Comparison of ENCODE assay signal across 24 mouse cellular contexts in genomic region chr9:8462881-8463280, GRCm38 (mm10).
A peak's percentile ranks its signal among the peaks of the same experiment; 100 is the strongest.
DNase-seq lines count a peak whose midpoint lies in the region; TF ChIP-seq lines count a peak whose summit lies in the region.
"Had no signal": no experiment of that assay in that cellular context is flagged by ENCODE, and none has a peak within 500 bp of the region (broad histone marks: within the 10 kb centered on the region; RNA-seq: fewer than 3 reads in every experiment).

No protein-coding gene starts in this region.

- no peak overlapping the region for H3K4me3 ChIP-seq in ES-Bruce4 (ENCODE audit: low read depth, low read length)
- H3K4me3 ChIP-seq: embryonic facial prominence, embryonic 13.5 days; embryonic facial prominence, embryonic 15.5 days; erythroblast, embryonic 14.5 days; forebrain, embryonic 10.5 days; forebrain, embryonic 12.5 days had no signal

- DNase-seq in ES-CJ7 (ENCODE audit: low read depth, low spot score) (peak; percentile 92), R1 (ENCODE audit: low read depth, low spot score) (peak; percentile 95), ZHBTc4 (ENCODE audit: low read depth, low spot score) (peak; percentile 88)
- DNase-seq in kidney, postnatal 10 days: no peak
- no peak for DNase-seq in urinary bladder, postnatal 10 days (ENCODE audit: low spot score)
- DNase-seq in spleen, postnatal 14 days (ENCODE audit: low spot score in 2 of 2): no peak
- DNase-seq: adrenal gland, adult 2 months; adrenal gland, postnatal 10 days; adrenal gland, postnatal 25 days; cerebellum, adult 11 months; cerebellum, adult 18-20 months; cerebellum, adult 8-10 months; cerebellum, adult 9-11 months; cerebellum, postnatal 14 days; cerebellum, postnatal 36 days; embryo, embryonic 11 days had no signal

- peak; percentile 62; the same call in 1 of the 2 replicates for TF ChIP-seq EP300 in ES-Bruce4 (IDR thresholded peaks at IDR 0.05; ENCODE audit: insufficient read depth, low read depth, low read length)

- H3K9ac ChIP-seq in ES-Bruce4 (ENCODE audit: low read depth, poor library complexity, severe bottlenecking): no peak overlapping the region
- H3K9ac ChIP-seq: embryonic facial prominence, embryonic 13.5 days; embryonic facial prominence, embryonic 15.5 days; forebrain, embryonic 12.5 days had no signal

- H3K9me3 ChIP-seq in ES-Bruce4 (replicated peaks; ENCODE audit: control insufficient read depth, insufficient read depth, low read length, poor library complexity, severe bottlenecking): peaks cover 7% of the 10 kb centered on the region
- H3K9me3 ChIP-seq: embryonic facial prominence, embryonic 13.5 days; embryonic facial prominence, embryonic 15.5 days; forebrain, embryonic 10.5 days; forebrain, embryonic 12.5 days; G1E had no signal

- H3K36me3 ChIP-seq in ES-Bruce4 (ENCODE audit: control insufficient read depth, insufficient read depth, low read length, poor library complexity, severe bottlenecking): no peaks in the 10 kb centered on the region
- H3K36me3 ChIP-seq: embryonic facial prominence, embryonic 13.5 days; embryonic facial prominence, embryonic 15.5 days; forebrain, embryonic 10.5 days; forebrain, embryonic 12.5 days; G1E had no signal

- peak overlapping the region; percentile 88 for H3K27ac ChIP-seq in ES-Bruce4 (ENCODE audit: insufficient read depth, low read length)
- H3K27ac ChIP-seq: embryonic facial prominence, embryonic 13.5 days; embryonic facial prominence, embryonic 15.5 days; forebrain, embryonic 10.5 days; forebrain, embryonic 12.5 days had no signal

- TF ChIP-seq POLR2A in ES-Bruce4 (IDR thresholded peaks at IDR 0.05; ENCODE audit: insufficient read depth, low read length): no peak

- no peaks in the 10 kb centered on the region for H3K4me1 ChIP-seq in ES-Bruce4 (ENCODE audit: control insufficient read depth, insufficient read depth, low read length)
- H3K4me1 ChIP-seq: embryonic facial prominence, embryonic 13.5 days; embryonic facial prominence, embryonic 15.5 days; forebrain, embryonic 12.5 days had no signal

- H3K27me3 ChIP-seq in ES-Bruce4 (ENCODE audit: control insufficient read depth, insufficient read depth, low read length, poor library complexity, severe bottlenecking): no peaks in the 10 kb centered on the region
- H3K27me3 ChIP-seq: embryonic facial prominence, embryonic 13.5 days; embryonic facial prominence, embryonic 15.5 days; forebrain, embryonic 12.5 days; Patski had no signal

- TF ChIP-seq CTCF in ES-Bruce4 (IDR thresholded peaks at IDR 0.05; ENCODE audit: low read depth, low read length): no peak

Comparison
In these comparisons a context has a peak if more than half of its experiments do, and no peak if none do; other contexts are left out.
1. DNase-seq: peak in ES-CJ7 (single experiment), R1 (single experiment) and ZHBTc4 (single experiment); none in kidney, postnatal 10 days (single experiment), urinary bladder, postnatal 10 days (single experiment) and spleen, postnatal 14 days (0 of 2).